Mouse (Mus musculus) B cell, adult 2 months (primary cell): ENCODE measurements around the gene Bud13.

Source experiments
- DNase-seq, 2 experiments: peaks; one replicate each; pipeline ENCODE4 v3.0.0; 2022

Bud13 gene

GRCm38 (mm10) chr9:46339051-46339652 lies 56.3 kb downstream of the Bud13 start:
- DNase-seq: no peak

DNA sequence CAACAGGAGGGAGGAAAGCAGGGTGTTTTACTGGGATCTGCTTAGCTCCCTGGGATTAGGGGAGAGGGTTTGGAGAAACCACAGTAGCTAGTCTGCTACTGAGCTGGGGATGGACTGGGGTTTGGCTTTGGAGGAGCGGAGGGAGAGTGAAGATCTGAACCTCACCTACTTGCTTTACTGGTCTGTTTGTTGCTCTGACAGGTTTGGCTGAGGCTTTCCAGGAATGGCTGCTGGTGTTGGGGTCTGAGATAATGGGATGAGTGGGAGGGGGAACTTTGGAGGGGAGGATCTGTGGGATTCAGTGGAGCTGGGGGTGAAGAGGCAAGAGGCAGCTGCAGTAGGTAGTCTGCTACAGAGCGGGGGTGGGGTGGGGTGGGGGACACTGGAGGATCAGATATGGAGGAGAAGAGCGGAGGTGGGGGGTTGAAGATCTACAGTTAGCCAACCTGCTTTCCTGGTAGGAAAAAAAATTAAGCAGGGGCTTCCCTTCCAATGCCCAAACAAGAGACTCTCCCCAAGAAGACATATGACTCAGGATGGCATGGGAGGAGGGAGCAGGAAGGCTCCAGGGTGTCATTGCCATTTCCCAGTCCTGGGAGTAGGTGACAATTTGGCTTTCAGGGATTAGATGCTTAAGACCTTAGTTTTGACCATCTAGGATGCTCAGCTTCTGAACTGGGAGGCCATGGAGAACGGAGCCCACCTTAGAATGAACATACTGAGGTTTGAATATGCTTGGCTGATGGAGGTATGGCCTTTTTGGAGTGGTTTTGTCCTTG lies 63.3 kb downstream of the Bud13 start:
- DNase-seq: no peak
